Mouse (Mus musculus) limb, embryonic 15.5 days (tissue): ENCODE data around the gene Arhgef15. TPM values are rescaled to one million over a fixed set of nuclear protein-coding genes. Genes with fewer than 3 reads are reported as not detected.

ENCODE experiments used
- ATAC-seq: fragments of 200-750 bp; cut with Nextera tagmentation; 2 replicates; pipeline ENCODE4 v1.8.0; 2017; ENCODE audit warnings: low read depth, moderate TSS enrichment; ENCODE audit not compliant: insufficient number of reproducible peaks, low FRiP score, low TSS enrichment
- H3K27ac ChIP-seq: fragments of 300-500 bp; sonication (generic); 2 replicates; pipeline ENCODE4 v1.5.1; 2015; ENCODE audit warnings: moderate library complexity, mild to moderate bottlenecking, inconsistent platforms
- H3K27me3 ChIP-seq: fragments of 300-500 bp; sonication (generic); 2 replicates; pipeline ENCODE4 v1.6.1; 2015; ENCODE audit warnings: inconsistent platforms
- H3K36me3 ChIP-seq: fragments of 300-500 bp; sonication (generic); 2 replicates; pipeline ENCODE4 v1.6.1; 2015; ENCODE audit warnings: inconsistent platforms
- H3K4me1 ChIP-seq: fragments of 300-500 bp; sonication (generic); 2 replicates; pipeline ENCODE4 v1.6.1; 2015; ENCODE audit warnings: inconsistent platforms
- H3K4me2 ChIP-seq: fragments of 300-500 bp; sonication (generic); 2 replicates; pipeline ENCODE4 v1.6.1; 2015; ENCODE audit warnings: mild to moderate bottlenecking, inconsistent platforms
- H3K4me3 ChIP-seq: fragments of 300-500 bp; sonication (generic); 2 replicates; pipeline ENCODE4 v1.5.1; 2015; ENCODE audit warnings: mild to moderate bottlenecking, inconsistent platforms
- H3K9ac ChIP-seq: fragments of 300-500 bp; sonication (generic); 2 replicates; pipeline ENCODE4 v1.6.1; 2015; ENCODE audit warnings: inconsistent platforms
- H3K9me3 ChIP-seq: fragments of 300-500 bp; sonication (generic); 2 replicates; pipeline ENCODE4 v1.6.1; 2016; ENCODE audit warnings: inconsistent platforms
- WGBS: fragments of 180-500 bp; shearing (Covaris S2); methylation state at CpG from one replicate; pipeline ENCODE4 v1.1.7; 2015; 5-methylcytosine and 5-hydroxymethylcytosine counted together
- microRNA-seq: library from miRNA; unstranded; fragments of <30 nt; microRNA quantifications from one replicate; pipeline ENCODE4, GENCODE M21; 2016
- polyA plus RNA-seq: library from polyadenylated mRNA; unstranded; fragments of >200 nt; fragmentation: Nextera tagmentation; extraction: Ambion mirVana; gene quantifications from 2 replicates; pipeline ENCODE4 v1.2.1, GENCODE M21; 2015

The Arhgef15 gene
- polyA plus RNA-seq, 1 experiment from 2014 or later = 7.8 TPM

DNA sequence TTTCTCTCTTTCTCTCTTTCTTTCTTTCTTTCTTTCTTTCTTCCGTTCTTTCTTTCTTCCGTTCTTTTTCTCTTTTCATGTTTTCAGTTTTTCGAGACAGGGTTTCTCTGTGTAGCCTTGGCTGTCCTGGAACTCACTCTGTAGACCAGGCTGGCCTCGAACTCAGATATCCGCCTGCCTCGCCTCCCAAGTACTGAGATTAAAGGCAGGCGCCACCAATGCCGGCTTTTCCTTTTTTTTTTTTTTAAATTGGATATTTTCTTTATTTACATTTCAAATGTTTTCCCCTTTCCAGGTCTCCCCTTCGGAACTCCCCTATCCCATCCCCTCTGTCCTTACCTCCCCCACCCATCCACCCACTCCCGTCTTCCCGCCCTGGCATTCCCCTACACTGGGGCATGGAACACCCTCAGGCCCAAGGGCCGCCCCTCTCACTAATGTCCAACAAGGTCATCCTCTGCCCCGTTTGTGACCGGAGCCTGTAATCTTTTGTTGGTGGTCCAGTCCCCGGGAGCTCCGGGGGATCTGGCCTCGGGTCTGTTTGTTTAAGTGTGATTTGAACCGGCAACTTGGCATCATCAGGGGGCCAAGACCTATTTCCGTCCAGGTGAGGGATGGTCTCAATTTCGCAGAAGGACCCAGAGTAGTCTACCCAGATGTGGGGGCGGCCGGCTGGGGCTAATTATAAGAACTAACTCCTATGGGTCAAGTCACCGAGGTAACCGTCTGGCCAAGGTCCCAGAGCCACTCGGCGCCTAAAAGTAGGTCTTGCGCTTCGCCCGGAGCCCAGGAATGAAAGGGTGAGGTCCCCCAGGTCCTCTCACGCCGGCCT is 56.5 kb downstream of the Arhgef15 start:
- Histone ChIP-seq H3K9ac (peak overlapping the region; percentile 37; the same call in 1 of the 2 replicates), H3K27ac (peak overlapping the region; percentile 38; the same call in 1 of the 2 replicates), H3K9me3 (no peaks in the 10 kb centered on the region), H3K36me3 (peaks cover 31% of the 10 kb centered on the region), H3K4me1 (peaks cover 14% of the 10 kb centered on the region), H3K4me3 (peak overlapping the region; percentile 80), H3K27me3 (peaks cover 5% of the 10 kb centered on the region; the same call in 1 of the 2 replicates), H3K4me2 (peak overlapping the region; percentile 77)
- 27% methylated on average over 31 of the region's 31 CpGs for WGBS
- peak; percentile 33; the same call in 1 of the 2 replicates for ATAC-seq

DNA sequence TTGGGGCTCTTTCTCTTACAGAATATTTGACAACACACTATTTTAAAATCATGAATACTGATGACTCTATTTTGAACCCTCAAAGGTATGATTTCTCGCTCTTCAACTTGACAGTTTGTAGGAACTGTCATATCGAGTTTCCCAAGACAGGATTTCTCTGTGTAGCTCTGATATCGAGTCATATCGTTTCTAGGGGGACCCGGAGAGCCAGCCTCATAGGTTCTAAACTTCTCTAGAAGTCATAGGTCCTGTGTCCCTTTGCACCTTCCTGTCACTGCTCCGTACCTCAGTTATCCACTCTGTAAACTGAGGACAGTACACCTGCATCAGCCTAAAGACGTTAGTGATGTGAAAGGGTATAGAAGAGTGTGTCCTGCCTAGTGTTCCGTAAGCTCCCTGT is 57.5 kb downstream of the Arhgef15 start:
- Histone ChIP-seq H3K4me1 (peaks cover 10% of the 10 kb centered on the region), H3K9me3 (no peaks in the 10 kb centered on the region), H3K36me3 (peaks cover 21% of the 10 kb centered on the region), H3K27ac (no peak overlapping the region), H3K27me3 (peaks cover 5% of the 10 kb centered on the region; the same call in 1 of the 2 replicates), H3K4me3 (no peak overlapping the region), H3K9ac (no peak overlapping the region), H3K4me2 (no peak overlapping the region)
- no peak for ATAC-seq
- 81% methylated on average over 8 of the region's 8 CpGs for WGBS

DNA sequence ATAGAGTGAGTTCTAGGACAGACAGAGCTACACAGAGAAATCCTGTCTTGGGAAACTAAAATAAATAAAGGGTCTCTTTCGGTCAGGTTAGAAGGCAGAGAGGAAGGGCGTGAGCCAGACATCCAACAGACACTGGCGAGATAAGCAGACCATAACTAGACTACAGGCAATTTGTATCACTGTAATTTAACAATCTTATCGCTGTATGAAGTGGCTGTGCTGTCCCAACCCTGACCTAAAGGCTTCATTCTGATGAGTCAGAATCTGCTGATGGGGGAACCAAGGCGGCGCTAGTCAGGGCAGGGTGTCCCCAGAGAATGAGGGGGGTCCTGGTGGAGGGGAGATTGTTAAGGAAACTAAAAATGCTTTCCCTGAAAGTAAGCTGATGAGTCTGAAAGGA is 58.5 kb downstream of the Arhgef15 start:
- 88% methylated on average over 6 of the region's 6 CpGs for WGBS

DNA sequence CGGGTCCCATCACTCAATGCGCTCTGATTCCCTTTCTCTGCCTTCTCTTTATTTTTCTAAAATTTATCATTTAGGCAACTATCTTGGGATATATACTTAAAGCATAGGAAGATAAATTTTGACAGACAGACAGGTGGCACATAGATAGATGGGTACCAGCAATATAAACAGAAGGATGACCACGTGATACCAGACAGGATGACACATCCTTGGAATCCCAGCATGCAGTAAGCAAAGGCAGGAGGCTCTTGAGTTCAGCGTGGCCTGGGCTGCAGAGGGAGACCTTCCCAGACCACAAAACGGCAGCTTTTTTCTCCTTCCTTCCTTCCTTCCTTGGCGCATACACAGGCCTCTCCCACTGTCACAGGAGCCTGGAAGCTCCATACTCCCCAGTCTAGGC is 59.4 kb downstream of the Arhgef15 start:
- no peak for ATAC-seq
- H3K9me3 ChIP-seq = no peaks in the 10 kb centered on the region
- H3K4me1 ChIP-seq = peaks cover 16% of the 10 kb centered on the region
- no peak overlapping the region for H3K4me3 ChIP-seq
- 68% methylated on average over 6 of the region's 6 CpGs for WGBS
- peaks cover 5% of the 10 kb centered on the region; the same call in 1 of the 2 replicates for H3K27me3 ChIP-seq
- H3K9ac ChIP-seq = no peak overlapping the region
- peaks cover 2% of the 10 kb centered on the region for H3K36me3 ChIP-seq
- no peak overlapping the region for H3K4me2 ChIP-seq
- H3K27ac ChIP-seq = no peak overlapping the region

More for the DNA sequence above, 58.5 kb downstream of the Arhgef15 start:
- Histone ChIP-seq H3K36me3 (peaks cover 11% of the 10 kb centered on the region), H3K4me2 (no peak overlapping the region), H3K4me1 (peaks cover 14% of the 10 kb centered on the region), H3K27me3 (peaks cover 5% of the 10 kb centered on the region; the same call in 1 of the 2 replicates), H3K4me3 (no peak overlapping the region), H3K9me3 (no peaks in the 10 kb centered on the region), H3K9ac (no peak overlapping the region), H3K27ac (no peak overlapping the region)
- ATAC-seq = no peak

DNA sequence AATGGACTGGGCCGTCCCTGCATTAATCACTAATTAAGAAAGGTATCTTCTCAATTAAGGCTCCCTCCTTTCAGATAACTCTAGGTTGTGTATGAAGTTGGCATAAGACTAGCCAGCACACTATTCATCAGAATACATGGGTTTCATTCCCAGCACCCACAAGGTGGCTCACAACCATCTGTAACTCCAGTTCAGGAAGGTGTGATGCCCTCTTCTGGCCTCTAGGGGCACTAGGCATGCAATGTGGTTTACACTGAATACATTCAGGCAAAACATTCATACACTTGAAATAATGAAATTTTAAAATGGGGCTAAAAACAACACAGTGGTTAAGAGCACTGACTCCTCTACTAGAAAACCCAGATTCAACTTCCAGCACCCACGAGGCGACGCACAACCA is 60.2 kb downstream of the Arhgef15 start:
- 53% methylated on average over 4 of the region's 4 CpGs for WGBS
- no peak overlapping the region for H3K4me3 ChIP-seq
- no peak overlapping the region for H3K27ac ChIP-seq
- H3K4me1 ChIP-seq = peaks cover 11% of the 10 kb centered on the region; the same call in 1 of the 2 replicates
- H3K9ac ChIP-seq = no peak overlapping the region
- ATAC-seq = no peak
- H3K9me3 ChIP-seq = no peaks in the 10 kb centered on the region
- H3K4me2 ChIP-seq = no peak overlapping the region
- H3K36me3 ChIP-seq = no peaks in the 10 kb centered on the region
- H3K27me3 ChIP-seq = peaks cover 5% of the 10 kb centered on the region; the same call in 1 of the 2 replicates

DNA sequence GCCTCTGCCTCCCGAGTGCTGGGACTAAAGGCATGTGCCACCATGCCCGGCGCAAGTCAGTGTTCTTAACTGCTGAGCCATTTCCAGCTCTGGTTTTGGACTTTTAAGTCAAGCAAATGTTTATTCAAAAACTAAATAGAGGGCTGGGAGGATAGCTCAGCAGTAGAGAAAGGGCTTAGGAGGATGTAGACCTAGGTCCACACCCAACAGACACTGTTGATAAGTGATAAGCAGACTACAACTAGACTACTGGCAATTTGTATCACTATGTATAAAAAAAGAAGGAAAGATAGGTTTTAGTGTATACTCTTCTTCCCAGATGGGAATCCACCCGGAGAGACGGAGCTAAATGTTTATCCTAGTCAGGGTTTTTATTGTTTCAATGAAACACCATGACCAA is 61.0 kb downstream of the Arhgef15 start:
- Histone ChIP-seq H3K9ac (no peak overlapping the region), H3K4me2 (no peak overlapping the region), H3K4me1 (peaks cover 11% of the 10 kb centered on the region; the same call in 1 of the 2 replicates), H3K27ac (no peak overlapping the region), H3K9me3 (no peaks in the 10 kb centered on the region), H3K36me3 (no peaks in the 10 kb centered on the region), H3K27me3 (peaks cover 5% of the 10 kb centered on the region; the same call in 1 of the 2 replicates), H3K4me3 (no peak overlapping the region)
- WGBS = 93% methylated on average over 5 of the region's 5 CpGs
- ATAC-seq = no peak

DNA sequence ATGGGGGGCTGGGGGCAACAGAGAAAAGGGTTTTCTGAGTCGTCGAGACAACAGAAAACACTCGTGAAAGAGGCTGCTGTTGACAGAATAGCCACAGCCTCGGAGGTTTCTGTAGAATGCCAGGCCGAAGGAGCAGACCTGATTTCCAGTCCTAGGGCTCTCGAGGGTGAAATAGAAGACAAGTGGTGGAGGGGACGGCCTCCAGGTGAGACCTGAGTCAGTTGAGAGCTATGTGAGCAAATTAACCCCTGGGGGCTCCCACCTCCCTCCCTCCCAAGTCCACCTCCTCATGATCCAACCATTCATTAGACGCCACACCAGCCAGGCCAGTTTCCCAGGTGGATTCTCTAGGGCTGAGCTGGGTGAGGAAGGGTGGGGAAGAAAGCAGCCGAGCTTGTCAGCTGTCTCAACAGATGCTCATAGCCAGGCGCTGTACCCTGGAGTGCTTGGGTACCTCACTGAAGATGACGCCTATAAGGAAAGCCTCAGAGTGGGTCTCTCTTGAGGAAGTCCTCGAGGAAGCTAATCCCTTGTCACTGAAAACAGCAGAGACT is 63.3 kb downstream of the Arhgef15 start:
- Histone ChIP-seq H3K4me1 (0 out of 2 replicates have a peak, but pooled peaks cover 6% of the 10 kb centered on the region), H3K4me3 (no peak overlapping the region), H3K9ac (no peak overlapping the region), H3K4me2 (no peak overlapping the region), H3K27me3 (no peaks in the 10 kb centered on the region), H3K9me3 (no peaks in the 10 kb centered on the region), H3K27ac (no peak overlapping the region), H3K36me3 (no peaks in the 10 kb centered on the region)
- WGBS = 52% methylated on average over 12 of the region's 12 CpGs
- no peak for ATAC-seq

Small RNA genes lying within 50 kb of the gene (microRNA-seq; reads per million reads assigned to microRNA genes)
- gene Mir3062 = 2.9 reads per million, percentile 7 among the genes with 10 or more reads in this experiment

Other genes with a start within 250 kb of the Arhgef15 start
- 124 and 128 TPM in 2 replicates for gene Ndel1, start 85.6 kb downstream of the Arhgef15 start, polyA plus RNA-seq
- gene Rnf222, start 68.9 kb downstream of the Arhgef15 start, polyA plus RNA-seq = 4.2 and 5.1 TPM in 2 replicates
- gene Rpl26, start 55.9 kb downstream of the Arhgef15 start, polyA plus RNA-seq = 838 and 986 TPM in 2 replicates
- not detected in 2 replicates for gene Odf4, start 30.4 kb downstream of the Arhgef15 start, polyA plus RNA-seq
- gene Slc25a35, start 10.7 kb upstream of the Arhgef15 start, polyA plus RNA-seq = 2.1 and 2.3 TPM in 2 replicates
- gene Rangrf, start 17.7 kb upstream of the Arhgef15 start, polyA plus RNA-seq = 39.0 and 42.1 TPM in 2 replicates
- gene Pfas, start 51.0 kb upstream of the Arhgef15 start, polyA plus RNA-seq = 23.6 and 25.0 TPM in 2 replicates
- gene Ctc1, start 58.4 kb upstream of the Arhgef15 start, polyA plus RNA-seq = 42.5 TPM in 2 replicates
- 111 and 121 TPM in 2 replicates for gene Aurkb, start 88.2 kb upstream of the Arhgef15 start, polyA plus RNA-seq
- gene Borcs6, start 102.2 kb upstream of the Arhgef15 start, polyA plus RNA-seq = 12.9 and 13.7 TPM in 2 replicates
- gene Tmem107, start 113.3 kb upstream of the Arhgef15 start, polyA plus RNA-seq = 64.8 and 65.5 TPM in 2 replicates
- gene Vamp2, start 131.0 kb upstream of the Arhgef15 start, polyA plus RNA-seq = 95.0 and 103 TPM in 2 replicates
- 24.3 and 28.9 TPM in 2 replicates for gene Per1, start 137.7 kb upstream of the Arhgef15 start, polyA plus RNA-seq
- gene Hes7, start 162.9 kb upstream of the Arhgef15 start, polyA plus RNA-seq = 0.58 and 0.68 TPM in 2 replicates
- gene 9130213A22Rik, start 165.1 kb upstream of the Arhgef15 start, polyA plus RNA-seq = 0.40 and 0.49 TPM in 2 replicates
- gene Aloxe3, start 168.4 kb upstream of the Arhgef15 start, polyA plus RNA-seq = 11.7 and 14.9 TPM in 2 replicates
- gene Alox12b, start 199.5 kb upstream of the Arhgef15 start, polyA plus RNA-seq = 53.5 and 60.5 TPM in 2 replicates
- 0.12 and 0.20 TPM in 2 replicates for gene Alox8, start 240.4 kb upstream of the Arhgef15 start, polyA plus RNA-seq